Comparison of ENCODE assay signal across 7 mouse cellular contexts in the genomic region with DNA sequence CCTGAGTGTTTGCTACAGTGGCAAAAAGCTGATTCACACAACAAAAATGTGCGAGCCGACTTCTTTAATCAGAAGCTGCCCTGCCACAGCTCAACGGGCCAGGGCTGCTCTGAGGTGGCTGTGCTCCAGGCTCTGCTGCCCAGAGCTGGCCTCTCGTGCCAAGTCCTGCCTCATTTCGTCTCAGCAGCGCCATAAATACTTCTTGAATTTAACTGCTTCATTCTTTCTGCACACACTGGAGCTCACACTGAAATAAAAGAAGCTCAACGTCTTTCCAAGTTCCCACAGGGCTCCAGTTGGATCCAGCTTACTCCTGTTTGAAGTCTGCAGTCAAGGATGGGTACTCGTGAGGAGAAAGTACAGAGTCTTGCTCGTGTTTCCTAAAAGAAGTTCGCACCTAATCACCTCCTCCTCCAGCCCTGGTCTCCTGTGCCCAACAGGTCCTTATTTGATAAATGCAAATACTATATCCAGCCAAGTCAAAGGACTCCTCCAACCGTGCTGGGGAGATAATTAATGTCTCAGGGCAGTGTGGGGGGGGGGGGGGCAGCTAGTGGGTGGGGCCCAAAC.
DNase-seq lines count a peak whose midpoint lies in the region; ATAC-seq lines count a peak whose summit lies in the region.

No protein-coding gene starts in this region.

- WGBS in intestine, embryonic 16.5 days = 24% methylated on average over 11 of the region's 11 CpGs
- WGBS in midbrain, embryonic 12.5 days = 26% methylated on average over 11 of the region's 11 CpGs

- peak; percentile 82 for DNase-seq in adrenal gland, postnatal 14 days
- peak; percentile 72 to 73 for DNase-seq in cerebellum, postnatal 36 days
- peak; percentile 72 for DNase-seq in gastrocnemius, postnatal 14 days
- DNase-seq in left cerebral cortex, postnatal 14 days (ENCODE audit: low spot score in 2 of 2) = peak; percentile 49 to 74
- DNase-seq in urinary bladder, postnatal 4 days (ENCODE audit: low spot score in 2 of 2) = peak; percentile 56 to 71

- H3K27ac ChIP-seq in intestine, embryonic 16.5 days (ENCODE audit: low read length) = peak overlapping the region; percentile 85
- no peak overlapping the region for H3K27ac ChIP-seq in midbrain, embryonic 12.5 days (replicated peaks)

- intact Hi-C loops in gastrocnemius, postnatal 14 days (cut with DNase I; ENCODE audit: low total_unique reads) = no loop called here
- intact Hi-C loops in left cerebral cortex, postnatal 14 days (cut with DNase I) = no loop called here

- no peak overlapping the region for H3K9ac ChIP-seq in intestine, embryonic 16.5 days (ENCODE audit: low read depth, low read length)
- H3K9ac ChIP-seq in midbrain, embryonic 12.5 days (replicated peaks) = no peak overlapping the region

- H3K9me3 ChIP-seq in intestine, embryonic 16.5 days (ENCODE audit: control insufficient read depth, low read length) = 0 out of 2 replicates have a peak, but pooled peaks cover 3% of the 10 kb centered on the region
- H3K9me3 ChIP-seq in midbrain, embryonic 12.5 days = 0 out of 2 replicates have a peak, but pooled peaks cover 9% of the 10 kb centered on the region

- H3K4me3 ChIP-seq in intestine, embryonic 16.5 days (ENCODE audit: low read length) = no peak overlapping the region
- H3K4me3 ChIP-seq in midbrain, embryonic 12.5 days = no peak overlapping the region

- H3K36me3 ChIP-seq in intestine, embryonic 16.5 days (ENCODE audit: control insufficient read depth, insufficient read depth, low read length) = no peaks in the 10 kb centered on the region
- H3K36me3 ChIP-seq in midbrain, embryonic 12.5 days = no peaks in the 10 kb centered on the region

- peak; percentile 34; the same call in 1 of the 2 replicates for ATAC-seq in intestine, embryonic 16.5 days
- ATAC-seq in midbrain, embryonic 12.5 days (ENCODE audit: low FRiP score, low read depth) = peak; percentile 48; the same call in 1 of the 2 replicates

- H3K27me3 ChIP-seq in intestine, embryonic 16.5 days (replicated peaks; ENCODE audit: control insufficient read depth, insufficient read depth, low read length) = no peaks in the 10 kb centered on the region
- peaks cover 79% of the 10 kb centered on the region for H3K27me3 ChIP-seq in midbrain, embryonic 12.5 days

- H3K4me1 ChIP-seq in intestine, embryonic 16.5 days (ENCODE audit: control insufficient read depth, insufficient read depth, low read length) = peaks cover 32% of the 10 kb centered on the region; the same call in 1 of the 2 replicates
- H3K4me1 ChIP-seq in midbrain, embryonic 12.5 days = peaks cover 19% of the 10 kb centered on the region

- no peak overlapping the region for H3K4me2 ChIP-seq in intestine, embryonic 16.5 days (ENCODE audit: low read depth, low read length)
- H3K4me2 ChIP-seq in midbrain, embryonic 12.5 days (replicated peaks) = no peak overlapping the region
